Mouse (Mus musculus): Measurements from ENCODE around the gene Hdgfl2. TPM values are rescaled to one million over a fixed set of nuclear protein-coding genes. Genes with fewer than 3 reads are reported as not detected.
"Not testable (repeated sequence)": the region's sequence is repeated elsewhere in the genome, so short reads cannot be mapped to it uniquely, and the experiment has no call there.

Gene Hdgfl2
- polyA plus RNA-seq, 1 experiment from 2014 or later, result 59.0 TPM

DNA sequence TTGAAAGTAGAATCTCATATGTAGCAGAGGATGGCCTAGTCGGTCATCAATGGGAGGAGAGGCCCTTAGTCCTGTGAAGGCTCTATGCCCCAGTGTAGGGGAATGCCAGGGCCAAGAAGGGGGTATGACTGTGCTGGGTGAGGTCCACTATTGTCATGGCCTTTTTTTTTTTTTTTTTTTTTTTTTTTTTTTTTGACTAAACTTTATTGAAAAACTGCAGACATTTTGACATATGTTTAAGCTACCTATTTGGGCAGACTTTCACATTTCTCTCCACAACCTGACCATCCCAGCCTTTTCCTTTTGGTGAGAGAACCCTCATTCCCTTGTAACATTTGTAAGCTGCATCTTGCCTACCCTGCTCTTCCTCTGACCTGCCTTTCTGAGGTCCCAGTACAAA is 12.9 kb downstream of the Hdgfl2 start:
- H3K27ac ChIP-seq, result no peak overlapping the region
- peaks cover 63% of the 10 kb centered on the region for H3K36me3 ChIP-seq
- H3K4me3 ChIP-seq (replicated peaks), result no peak overlapping the region
- no peaks in the 10 kb centered on the region for H3K9me3 ChIP-seq (replicated peaks)
- no peak overlapping the region for H3K4me2 ChIP-seq
- H3K4me1 ChIP-seq (replicated peaks), result no peaks in the 10 kb centered on the region
- no peak for ATAC-seq (ENCODE audit: low read depth)
- no peak for DNase-seq
- H3K9ac ChIP-seq, result no peak overlapping the region
- WGBS (ENCODE audit: insufficient replicate concordance), result 88% methylated on average over 1 of the region's 1 CpGs
- no peaks in the 10 kb centered on the region for H3K27me3 ChIP-seq

- Histone ChIP-seq H3K9ac (no peak overlapping the region), H3K4me2 (no peak overlapping the region), H3K9me3 (replicated peaks) (no peaks in the 10 kb centered on the region), H3K36me3 (peaks cover 65% of the 10 kb centered on the region), H3K27ac (no peak overlapping the region), H3K4me3 (replicated peaks) (no peak overlapping the region), H3K4me1 (replicated peaks) (no peaks in the 10 kb centered on the region), H3K27me3 (no peaks in the 10 kb centered on the region)
- DNase-seq, result no peak
- 85% methylated on average over 1 of the region's 1 CpGs for WGBS (ENCODE audit: insufficient replicate concordance)
- ATAC-seq (ENCODE audit: low read depth), result no peak
Observed at GRCm38 (mm10) chr17:56092794-56093193, 13.4 kb downstream of the Hdgfl2 start.

DNA sequence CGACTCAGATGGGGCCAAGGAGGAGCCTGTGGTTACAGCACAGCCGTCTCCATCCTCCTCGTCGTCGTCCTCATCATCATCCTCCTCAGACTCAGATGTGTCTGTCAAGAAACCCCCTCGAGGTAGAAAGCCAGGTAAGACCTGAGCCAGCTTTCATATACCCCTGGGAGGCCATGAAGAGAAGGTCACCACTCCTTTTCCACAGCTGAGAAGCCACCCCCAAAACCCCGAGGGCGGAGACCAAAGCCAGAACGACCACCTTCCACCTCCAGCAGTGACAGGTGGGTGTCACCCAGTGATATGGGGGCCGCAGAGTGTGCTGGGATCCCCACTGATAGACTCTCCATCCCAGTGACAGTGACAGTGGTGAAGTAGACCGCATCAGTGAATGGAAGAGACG is 17.4 kb downstream of the Hdgfl2 start:
- no peaks in the 10 kb centered on the region for H3K27me3 ChIP-seq
- no peak overlapping the region for H3K4me3 ChIP-seq (replicated peaks)
- no peaks in the 10 kb centered on the region for H3K9me3 ChIP-seq (replicated peaks)
- no peak overlapping the region for H3K4me2 ChIP-seq
- ATAC-seq (ENCODE audit: low read depth), result no peak
- H3K4me1 ChIP-seq (replicated peaks), result no peaks in the 10 kb centered on the region
- no peak overlapping the region for H3K27ac ChIP-seq
- no peak for DNase-seq
- 71% methylated on average over 12 of the region's 12 CpGs for WGBS (ENCODE audit: insufficient replicate concordance)
- peaks cover 86% of the 10 kb centered on the region for H3K36me3 ChIP-seq
- H3K9ac ChIP-seq, result no peak overlapping the region

- Histone ChIP-seq H3K9ac (no peak overlapping the region), H3K4me3 (replicated peaks) (no peak overlapping the region), H3K27ac (no peak overlapping the region), H3K4me2 (no peak overlapping the region), H3K9me3 (replicated peaks) (no peaks in the 10 kb centered on the region), H3K27me3 (no peaks in the 10 kb centered on the region), H3K4me1 (replicated peaks) (no peaks in the 10 kb centered on the region), H3K36me3 (peaks cover 93% of the 10 kb centered on the region)
- 87% methylated on average over 8 of the region's 8 CpGs for WGBS (ENCODE audit: insufficient replicate concordance)
- DNase-seq (no peak), ATAC-seq (ENCODE audit: low read depth) (no peak)
Observed at GRCm38 (mm10) chr17:56098180-56098579, 18.7 kb downstream of the Hdgfl2 start.

- H3K4me3 ChIP-seq (replicated peaks), result no peak overlapping the region
- no peak overlapping the region for H3K4me2 ChIP-seq
- DNase-seq, result no peak
- ATAC-seq (ENCODE audit: low read depth), result no peak
- H3K9ac ChIP-seq, result no peak overlapping the region
- H3K27ac ChIP-seq, result no peak overlapping the region
- H3K27me3 ChIP-seq, result no peaks in the 10 kb centered on the region
- no peaks in the 10 kb centered on the region for H3K4me1 ChIP-seq (replicated peaks)
- H3K36me3 ChIP-seq, result peaks cover 94% of the 10 kb centered on the region
- 91% methylated on average over 15 of the region's 15 CpGs for WGBS (ENCODE audit: insufficient replicate concordance)
- no peaks in the 10 kb centered on the region for H3K9me3 ChIP-seq (replicated peaks)
Observed at GRCm38 (mm10) chr17:56098711-56099572, 19.5 kb downstream of the Hdgfl2 start.

DNA sequence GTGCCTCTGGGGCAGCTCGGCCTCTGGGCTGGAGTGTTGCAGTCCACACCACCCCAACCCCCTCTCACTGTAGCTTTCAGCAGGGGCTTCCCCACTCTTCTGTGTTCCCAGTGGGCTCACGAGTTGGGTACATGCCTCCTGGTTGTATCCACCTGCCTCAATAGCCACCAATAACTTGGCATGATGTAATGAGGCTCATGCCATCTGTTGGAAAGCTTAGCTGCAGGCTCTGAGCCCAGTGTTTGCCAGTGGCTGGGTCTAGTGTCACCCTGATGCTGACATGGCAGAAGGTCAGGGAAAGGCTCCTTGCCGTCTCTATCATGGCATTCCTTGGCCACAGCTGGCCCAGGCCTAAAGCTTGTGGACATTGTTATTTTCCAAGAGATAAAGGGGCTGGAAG is 21.4 kb downstream of the Hdgfl2 start:
- Histone ChIP-seq H3K27ac (no peak overlapping the region), H3K36me3 (peaks cover 82% of the 10 kb centered on the region), H3K4me2 (no peak overlapping the region), H3K27me3 (no peaks in the 10 kb centered on the region), H3K9ac (no peak overlapping the region), H3K9me3 (replicated peaks) (no peaks in the 10 kb centered on the region), H3K4me1 (replicated peaks) (no peaks in the 10 kb centered on the region), H3K4me3 (replicated peaks) (no peak overlapping the region)
- WGBS (ENCODE audit: insufficient replicate concordance), result 81% methylated on average over 3 of the region's 3 CpGs
- ATAC-seq (ENCODE audit: low read depth) (no peak), DNase-seq (no peak)

DNA sequence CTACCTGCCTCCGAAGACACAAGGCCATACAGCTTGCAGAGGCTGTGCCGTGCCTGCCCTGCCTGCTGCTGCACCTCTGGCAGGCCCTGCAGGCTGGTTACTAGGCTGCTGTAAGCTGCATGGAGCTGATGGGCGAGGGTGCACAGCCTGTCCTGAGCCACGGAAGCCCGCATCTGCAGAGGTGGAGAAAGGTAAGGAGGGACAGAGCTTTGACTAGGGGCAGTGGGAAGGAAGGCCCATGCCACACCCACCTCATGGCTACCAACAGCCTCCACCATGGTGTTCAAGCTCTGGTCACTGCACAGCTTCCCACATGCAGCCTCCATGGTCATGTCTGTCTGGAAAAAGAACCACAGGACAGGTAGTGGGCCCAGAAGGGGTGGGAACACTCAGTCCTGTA is 22.7 kb downstream of the Hdgfl2 start:
- Histone ChIP-seq H3K9me3 (replicated peaks) (no peaks in the 10 kb centered on the region), H3K4me3 (replicated peaks) (no peak overlapping the region), H3K4me1 (replicated peaks) (no peaks in the 10 kb centered on the region), H3K27me3 (no peaks in the 10 kb centered on the region), H3K36me3 (peaks cover 69% of the 10 kb centered on the region), H3K4me2 (no peak overlapping the region), H3K9ac (no peak overlapping the region), H3K27ac (no peak overlapping the region)
- DNase-seq (no peak), ATAC-seq (ENCODE audit: low read depth) (no peak)
- WGBS (ENCODE audit: insufficient replicate concordance), result 72% methylated on average over 5 of the region's 5 CpGs

- no peak for ATAC-seq (ENCODE audit: low read depth)
- Histone ChIP-seq H3K27me3 (no peaks in the 10 kb centered on the region), H3K4me2 (no peak overlapping the region), H3K36me3 (peaks cover 61% of the 10 kb centered on the region), H3K9me3 (replicated peaks) (no peaks in the 10 kb centered on the region), H3K9ac (no peak overlapping the region), H3K4me1 (replicated peaks) (no peaks in the 10 kb centered on the region), H3K27ac (no peak overlapping the region), H3K4me3 (replicated peaks) (no peak overlapping the region)
- no peak for DNase-seq
- WGBS (ENCODE audit: insufficient replicate concordance), result 83% methylated on average over 9 of the region's 9 CpGs
Observed at GRCm38 (mm10) chr17:56102927-56103326, 23.5 kb downstream of the Hdgfl2 start.

- DNase-seq (no peak), ATAC-seq (ENCODE audit: low read depth) (no peak)
- Histone ChIP-seq H3K27ac (no peak overlapping the region), H3K4me1 (replicated peaks) (0 out of 2 replicates have a peak, but pooled peaks cover 2% of the 10 kb centered on the region), H3K9ac (no peak overlapping the region), H3K4me2 (no peak overlapping the region), H3K36me3 (peaks cover 53% of the 10 kb centered on the region), H3K27me3 (no peaks in the 10 kb centered on the region), H3K9me3 (replicated peaks) (no peaks in the 10 kb centered on the region), H3K4me3 (replicated peaks) (no peak overlapping the region)
- WGBS (ENCODE audit: insufficient replicate concordance), result 86% methylated on average over 8 of the region's 8 CpGs
Observed at GRCm38 (mm10) chr17:56103465-56104285, 24.2 kb downstream of the Hdgfl2 start.

GRCm38 (mm10) chr17:56104821-56105220 is 25.4 kb downstream of the Hdgfl2 start:
- WGBS (ENCODE audit: insufficient replicate concordance), result 64% methylated on average over 2 of the region's 5 CpGs
- not testable (repeated sequence) for H3K4me2 ChIP-seq; H3K4me3 ChIP-seq (replicated peaks); H3K27ac ChIP-seq; H3K27me3 ChIP-seq; H3K9ac ChIP-seq; H3K9me3 ChIP-seq (replicated peaks); ATAC-seq (ENCODE audit: low read depth); DNase-seq; H3K4me1 ChIP-seq (replicated peaks)
- peaks cover 43% of the 10 kb centered on the region for H3K36me3 ChIP-seq

GRCm38 (mm10) chr17:56106436-56106835 is 27.0 kb downstream of the Hdgfl2 start:
- peaks cover 27% of the 10 kb centered on the region for H3K36me3 ChIP-seq
- H3K4me1 ChIP-seq (replicated peaks); H3K27ac ChIP-seq; H3K9ac ChIP-seq; H3K27me3 ChIP-seq; H3K9me3 ChIP-seq (replicated peaks); DNase-seq; ATAC-seq (ENCODE audit: low read depth); H3K4me2 ChIP-seq; H3K4me3 ChIP-seq (replicated peaks): not testable (repeated sequence)
- 81% methylated on average over 4 of the region's 4 CpGs for WGBS (ENCODE audit: insufficient replicate concordance)

Data from liver, embryonic 13.5 days (tissue).